Mouse (Mus musculus) lung, embryonic 15.5 days (tissue): ENCODE measurements around the gene Ptcd2. TPM values are rescaled to one million over a fixed set of nuclear protein-coding genes. Genes with fewer than 3 reads are reported as not detected.

Experiments used
- polyA plus RNA-seq: library from polyadenylated mRNA; unstranded; fragments of >200 nt; fragmentation: Nextera tagmentation; extraction: Ambion mirVana; gene quantifications from 2 replicates; pipeline ENCODE4 v1.2.1, GENCODE M21; 2015

Ptcd2 gene
- polyA plus RNA-seq, 1 experiment from 2014 or later, result 45.3 TPM

Other genes starting within 250 kb of the Ptcd2 start
- gene Zfp366, start 159.9 kb downstream of the Ptcd2 start, polyA plus RNA-seq, result 0.96 and 1.2 TPM in 2 replicates
- gene Mrps27, start 81 bp upstream of the Ptcd2 start, polyA plus RNA-seq, result 62.2 and 62.3 TPM in 2 replicates
- 63.4 and 76.4 TPM in 2 replicates for gene Map1b, start 171.8 kb upstream of the Ptcd2 start, polyA plus RNA-seq